Mouse (Mus musculus) myocyte (in vitro differentiated cells): ENCODE measurements around the gene Wtap. TPM values are rescaled to one million over a fixed set of nuclear protein-coding genes. Genes with fewer than 3 reads are reported as not detected.
"Not testable (repeated sequence)": the region's sequence is repeated elsewhere in the genome, so short reads cannot be mapped to it uniquely, and the experiment has no call there.

Source experiments
- H3K27me3 ChIP-seq: one replicate; pipeline ENCODE4 v1.6.1; 2011; ENCODE audit not compliant: control insufficient read depth, insufficient read depth, insufficient read length
- H3K36me3 ChIP-seq: one replicate; pipeline ENCODE4 v1.6.1; 2011; ENCODE audit not compliant: control insufficient read depth, insufficient read depth
- H3K4me2 ChIP-seq: one replicate; pipeline ENCODE4 v1.6.1; 2011; ENCODE audit warnings: low read depth, control low read depth
- H3K4me3 ChIP-seq: one replicate; pipeline ENCODE4 v1.5.1; 2011; ENCODE audit warnings: mild to moderate bottlenecking, control low read depth, moderate library complexity
- H3K79me2 ChIP-seq: one replicate; pipeline ENCODE4 v1.6.1; 2011; ENCODE audit not compliant: control insufficient read depth, insufficient read depth
- H3ac ChIP-seq: one replicate; pipeline ENCODE4 v1.6.1; 2011; ENCODE audit not compliant: control insufficient read depth, insufficient read length
- CEBPB ChIP-seq: IDR thresholded peaks from 2 replicates; pipeline ENCODE4 v1.6.1; 2011; ENCODE audit warnings: mild to moderate bottlenecking, moderate library complexity; ENCODE audit not compliant: poor library complexity, insufficient read depth, severe bottlenecking
- E2F4 ChIP-seq: IDR thresholded peaks from one replicate; pipeline ENCODE4 v1.6.1; 2011; ENCODE audit warnings: mild to moderate bottlenecking, control low read depth, moderate library complexity; ENCODE audit not compliant: insufficient read depth
- MAX ChIP-seq: IDR thresholded peaks from one replicate; pipeline ENCODE4 v1.6.1; 2011; ENCODE audit warnings: low read depth, mild to moderate bottlenecking, control low read depth
- MYOD1 ChIP-seq, 3 experiments: IDR thresholded peaks; one replicate each; pipeline ENCODE4 v1.6.1; 2011; ENCODE audit warnings: control low read depth in 2 of 3, low read depth in 2 of 3, mild to moderate bottlenecking in 2 of 3, moderate library complexity in 1 of 3; ENCODE audit not compliant: insufficient read length in 2 of 3, control insufficient read depth in 1 of 3
- MYOG ChIP-seq, 3 experiments: IDR thresholded peaks; one replicate each; pipeline ENCODE4 v1.6.1; 2011; ENCODE audit warnings: control low read depth in 2 of 3, low read depth in 2 of 3, mild to moderate bottlenecking in 2 of 3; ENCODE audit not compliant: insufficient read length in 2 of 3, control insufficient read depth in 1 of 3, insufficient read depth in 1 of 3
- POLR2A ChIP-seq: IDR thresholded peaks from one replicate; pipeline ENCODE4 v1.6.1; 2011; ENCODE audit warnings: low read depth, mild to moderate bottlenecking, control low read depth, moderate library complexity; ENCODE audit not compliant: insufficient read length
- POLR2AphosphoS2 ChIP-seq: IDR thresholded peaks from one replicate; pipeline ENCODE4 v1.6.1; 2011; ENCODE audit warnings: low read depth, control low read depth; ENCODE audit not compliant: insufficient read length
- REST ChIP-seq: IDR thresholded peaks from one replicate; pipeline ENCODE4 v1.6.1; 2011; ENCODE audit warnings: mild to moderate bottlenecking, control low read depth, moderate library complexity; ENCODE audit not compliant: insufficient read depth, insufficient read length
- SRF ChIP-seq: IDR thresholded peaks from one replicate; pipeline ENCODE4 v1.6.1; 2011; ENCODE audit warnings: low read depth; ENCODE audit not compliant: control insufficient read depth, insufficient read length
- TCF12 ChIP-seq: IDR thresholded peaks from one replicate; pipeline ENCODE4 v1.6.1; 2011; ENCODE audit warnings: mild to moderate bottlenecking, control low read depth; ENCODE audit not compliant: poor library complexity, insufficient read depth, severe bottlenecking
- TCF3 ChIP-seq: IDR thresholded peaks from one replicate; pipeline ENCODE4 v1.6.1; 2011; ENCODE audit warnings: low read depth, control low read depth; ENCODE audit not compliant: insufficient read length
- USF1 ChIP-seq: IDR thresholded peaks from one replicate; pipeline ENCODE4 v1.6.1; 2011; ENCODE audit warnings: low read depth, mild to moderate bottlenecking, control low read depth, moderate library complexity
- polyA plus RNA-seq: library from polyadenylated mRNA; unstranded; fragments of >200 nt; fragmentation: generic; extraction: Trizol; gene quantifications from one replicate; pipeline ENCODE4 v1.2.1, GENCODE M21; 2012; ENCODE audit warnings: missing spikeins

The Wtap gene
- polyA plus RNA-seq, 1 experiment = 21.3 TPM

- Histone ChIP-seq H3K27me3 (no peaks in the 10 kb centered on the region), H3K4me3 (no peak overlapping the region), H3ac (no peak overlapping the region), H3K4me2 (peak overlapping the region; percentile 16), H3K79me2 (no peaks in the 10 kb centered on the region), H3K36me3 (no peaks in the 10 kb centered on the region)
- TF ChIP-seq POLR2AphosphoS2 = no peak
- no peak for TF ChIP-seq POLR2A
- peak in 1 of 3 experiments; percentile 42 for TF ChIP-seq MYOG (IDR thresholded peaks at IDR 0.05; ENCODE audit: control insufficient read depth in 1 of 3, insufficient read depth in 1 of 3, insufficient read length in 2 of 3, low read depth in 2 of 3)
- TF ChIP-seq USF1 = no peak
- TF ChIP-seq TCF3 = no peak
- TF ChIP-seq REST = no peak
- no peak for TF ChIP-seq MAX
- peak in 1 of 3 experiments; percentile 37 for TF ChIP-seq MYOD1 (IDR thresholded peaks at IDR 0.05; ENCODE audit: control insufficient read depth in 1 of 3, insufficient read length in 2 of 3, low read depth in 2 of 3)
- TF ChIP-seq E2F4 = no peak
Measured at GRCm38 (mm10) chr17:12937412-12937970, 56.5 kb downstream of the Wtap start.

- H3ac ChIP-seq = no peak overlapping the region
- H3K4me3 ChIP-seq = no peak overlapping the region
- no peak overlapping the region for H3K4me2 ChIP-seq
- H3K27me3 ChIP-seq = no peaks in the 10 kb centered on the region
- no peaks in the 10 kb centered on the region for H3K79me2 ChIP-seq
- TF ChIP-seq REST (no peak), MAX (no peak), POLR2AphosphoS2 (no peak), MYOG (IDR thresholded peaks at IDR 0.05; ENCODE audit: control insufficient read depth in 1 of 3, insufficient read depth in 1 of 3, insufficient read length in 2 of 3, low read depth in 2 of 3) (no peak), CEBPB (no peak), TCF12 (no peak), POLR2A (no peak), E2F4 (no peak), MYOD1 (IDR thresholded peaks at IDR 0.05; ENCODE audit: control insufficient read depth in 1 of 3, insufficient read length in 2 of 3, low read depth in 2 of 3) (no peak), TCF3 (no peak), USF1 (no peak), SRF (no peak)
- H3K36me3 ChIP-seq = no peaks in the 10 kb centered on the region
Measured at GRCm38 (mm10) chr17:12935719-12936118, 58.2 kb downstream of the Wtap start.

DNA sequence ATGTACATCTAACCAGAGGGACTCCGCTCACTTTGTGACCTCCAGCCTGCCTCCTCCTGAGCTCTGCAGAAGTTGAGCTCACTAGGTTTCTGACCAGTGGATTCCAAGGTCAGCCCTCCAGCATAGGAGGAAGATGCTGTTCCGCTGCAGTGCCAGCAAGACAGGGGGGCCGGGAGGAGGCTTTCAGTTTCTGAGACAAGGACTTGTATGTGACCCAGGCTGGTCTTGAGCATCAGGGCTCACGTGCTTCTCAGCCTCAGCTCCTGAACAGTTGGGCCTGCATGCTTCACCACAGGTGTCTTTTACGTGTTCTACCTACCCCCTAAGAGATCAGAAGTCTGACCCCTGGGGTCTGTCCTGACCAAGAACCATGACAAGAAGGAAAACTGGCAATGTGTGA lies 62.4 kb downstream of the Wtap start:
- not testable (repeated sequence) for H3K36me3 ChIP-seq, H3K4me3 ChIP-seq, H3K27me3 ChIP-seq, H3K4me2 ChIP-seq, H3K79me2 ChIP-seq, H3ac ChIP-seq

GRCm38 (mm10) chr17:12925703-12926180 lies 68.2 kb downstream of the Wtap start:
- peaks cover 44% of the 10 kb centered on the region for H3K36me3 ChIP-seq
- no peak overlapping the region for H3K4me3 ChIP-seq
- no peak overlapping the region for H3ac ChIP-seq
- H3K79me2 ChIP-seq = no peaks in the 10 kb centered on the region
- no peak for TF ChIP-seq MYOG (IDR thresholded peaks at IDR 0.05; ENCODE audit: control insufficient read depth in 1 of 3, insufficient read depth in 1 of 3, insufficient read length in 2 of 3, low read depth in 2 of 3)
- peak; percentile 25 for TF ChIP-seq POLR2AphosphoS2
- no peak overlapping the region for H3K4me2 ChIP-seq
- no peaks in the 10 kb centered on the region for H3K27me3 ChIP-seq

DNA sequence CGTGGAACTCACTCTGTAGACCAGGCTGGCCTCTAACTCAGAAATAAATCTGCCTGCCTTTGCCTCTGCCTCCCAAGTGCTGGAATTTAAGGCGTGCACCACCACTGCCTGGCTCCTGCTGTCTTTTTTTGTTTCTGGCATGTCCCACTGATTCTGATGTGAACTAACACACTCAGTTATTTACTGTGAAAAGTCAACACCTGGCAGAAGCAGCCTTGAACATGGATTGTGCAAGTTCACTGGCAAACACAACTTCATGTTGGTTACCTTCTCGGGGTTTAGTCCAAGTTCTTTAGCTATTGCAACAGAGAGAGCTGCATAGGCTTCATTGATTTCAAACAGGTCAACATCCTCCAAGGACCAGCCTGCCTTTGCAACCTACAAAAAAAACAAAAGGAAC lies 69.0 kb downstream of the Wtap start:
- H3K79me2 ChIP-seq = peaks cover 5% of the 10 kb centered on the region
- no peaks in the 10 kb centered on the region for H3K27me3 ChIP-seq
- H3K4me2 ChIP-seq = no peak overlapping the region
- TF ChIP-seq MYOD1 (IDR thresholded peaks at IDR 0.05; ENCODE audit: control insufficient read depth in 1 of 3, insufficient read length in 2 of 3, low read depth in 2 of 3) (no peak), MAX (no peak), TCF12 (no peak), MYOG (IDR thresholded peaks at IDR 0.05; ENCODE audit: control insufficient read depth in 1 of 3, insufficient read depth in 1 of 3, insufficient read length in 2 of 3, low read depth in 2 of 3) (no peak)
- no peak overlapping the region for H3K4me3 ChIP-seq
- peaks cover 52% of the 10 kb centered on the region for H3K36me3 ChIP-seq
- no peak overlapping the region for H3ac ChIP-seq

DNA sequence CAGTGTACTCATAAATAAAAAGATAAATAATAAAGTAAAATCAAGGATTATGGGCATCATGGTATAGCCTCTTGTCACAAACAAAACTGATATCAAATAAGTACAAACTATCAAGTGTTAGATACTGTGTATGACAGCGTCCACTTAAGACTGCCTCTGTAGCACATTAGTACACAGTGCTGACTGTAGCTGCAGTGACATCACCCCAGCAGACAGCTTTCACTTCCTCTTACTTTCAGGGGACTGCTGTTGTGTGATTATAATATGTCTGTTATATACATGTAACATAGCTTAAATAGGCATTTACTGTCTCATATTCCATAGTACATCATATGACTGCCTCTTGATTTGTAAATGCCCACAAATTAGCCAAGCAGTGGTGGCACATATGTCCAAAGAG lies 72.9 kb downstream of the Wtap start:
- TF ChIP-seq TCF12 = no peak
- no peak for TF ChIP-seq E2F4
- no peak for TF ChIP-seq CEBPB
- no peak for TF ChIP-seq MYOG (IDR thresholded peaks at IDR 0.05; ENCODE audit: control insufficient read depth in 1 of 3, insufficient read depth in 1 of 3, insufficient read length in 2 of 3, low read depth in 2 of 3)
- H3K4me2 ChIP-seq = no peak overlapping the region
- H3K27me3 ChIP-seq = no peaks in the 10 kb centered on the region
- no peak overlapping the region for H3ac ChIP-seq
- peaks cover 69% of the 10 kb centered on the region for H3K36me3 ChIP-seq
- peaks cover 43% of the 10 kb centered on the region for H3K79me2 ChIP-seq
- H3K4me3 ChIP-seq = no peak overlapping the region
